Mouse (Mus musculus): ENCODE measurements around the gene Thtpa. TPM values are rescaled to one million over a fixed set of nuclear protein-coding genes. Genes with fewer than 3 reads are reported as not detected.

Gene Thtpa
- polyA plus RNA-seq, 1 experiment from 2014 or later: 18.2 TPM

Other genes with a start within 250 kb of the Thtpa start
- gene Homez, start 223.8 kb upstream of the Thtpa start, polyA plus RNA-seq (2014; fragmentation: Nextera tagmentation; extraction: Ambion mirVana): 11.0 and 14.2 TPM in 2 replicates
- 1.0 and 1.3 TPM in 2 replicates for gene Ppp1r3e, start 217.2 kb upstream of the Thtpa start, polyA plus RNA-seq (2014; fragmentation: Nextera tagmentation; extraction: Ambion mirVana)
- gene Bcl2l2, start 211.4 kb upstream of the Thtpa start, polyA plus RNA-seq (2014; fragmentation: Nextera tagmentation; extraction: Ambion mirVana): 3.2 and 4.3 TPM in 2 replicates
- not detected in 2 replicates for gene Gm20521, start 211.3 kb upstream of the Thtpa start, polyA plus RNA-seq (2014; fragmentation: Nextera tagmentation; extraction: Ambion mirVana)
- 168 and 173 TPM in 2 replicates for gene Pabpn1, start 202.3 kb upstream of the Thtpa start, polyA plus RNA-seq (2014; fragmentation: Nextera tagmentation; extraction: Ambion mirVana)
- 40.2 and 41.0 TPM in 2 replicates for gene Slc22a17, start 181.7 kb upstream of the Thtpa start, polyA plus RNA-seq (2014; fragmentation: Nextera tagmentation; extraction: Ambion mirVana)
- gene Efs, start 168.7 kb upstream of the Thtpa start, polyA plus RNA-seq (2014; fragmentation: Nextera tagmentation; extraction: Ambion mirVana): 20.7 and 22.2 TPM in 2 replicates
- 0.47 TPM in 1 of 2 replicates, not detected in the other for gene Il25, start 162.1 kb upstream of the Thtpa start, polyA plus RNA-seq (2014; fragmentation: Nextera tagmentation; extraction: Ambion mirVana)
- gene Cmtm5, start 158.5 kb upstream of the Thtpa start, polyA plus RNA-seq (2014; fragmentation: Nextera tagmentation; extraction: Ambion mirVana): 1.8 and 4.1 TPM in 2 replicates
- gene Myh6, start 127.9 kb upstream of the Thtpa start, polyA plus RNA-seq (2014; fragmentation: Nextera tagmentation; extraction: Ambion mirVana): 0.34 and 0.84 TPM in 2 replicates
- gene Gm17428, start 117.9 kb upstream of the Thtpa start, polyA plus RNA-seq (2014; fragmentation: Nextera tagmentation; extraction: Ambion mirVana): not detected in 2 replicates
- 1.8 and 3.3 TPM in 2 replicates for gene Myh7, start 100.2 kb upstream of the Thtpa start, polyA plus RNA-seq (2014; fragmentation: Nextera tagmentation; extraction: Ambion mirVana)
- gene Ngdn, start 79.3 kb upstream of the Thtpa start, polyA plus RNA-seq (2014; fragmentation: Nextera tagmentation; extraction: Ambion mirVana): 79.7 and 81.5 TPM in 2 replicates
- 16.1 and 20.8 TPM in 2 replicates for gene Zfhx2, start 2.5 kb upstream of the Thtpa start, polyA plus RNA-seq (2014; fragmentation: Nextera tagmentation; extraction: Ambion mirVana)
- gene Ap1g2, start 11.8 kb downstream of the Thtpa start, polyA plus RNA-seq (2014; fragmentation: Nextera tagmentation; extraction: Ambion mirVana): 9.0 and 9.4 TPM in 2 replicates
- 2.8 and 3.3 TPM in 2 replicates for gene Jph4, start 22.2 kb downstream of the Thtpa start, polyA plus RNA-seq (2014; fragmentation: Nextera tagmentation; extraction: Ambion mirVana)
- not detected in 2 replicates for gene Dhrs2, start 127.2 kb downstream of the Thtpa start, polyA plus RNA-seq (2014; fragmentation: Nextera tagmentation; extraction: Ambion mirVana)

Measured in hindbrain, embryonic 11.5 days (tissue).